Mouse (Mus musculus) intestine, embryonic 16.5 days (tissue): Measurements from ENCODE around the gene Ift88. TPM values are rescaled to one million over a fixed set of nuclear protein-coding genes. Genes with fewer than 3 reads are reported as not detected.
A peak's percentile ranks its signal among the peaks of the same experiment; 100 is the strongest.

Experiments used
- ATAC-seq: fragments of 200-750 bp; cut with Nextera tagmentation; 2 replicates; pipeline ENCODE4 v1.8.0; 2017; ENCODE audit warnings: moderate TSS enrichment, moderate library complexity
- H3K27ac ChIP-seq: fragments of 300-500 bp; sonication (generic); 2 replicates; pipeline ENCODE4 v1.5.1; 2014; ENCODE audit warnings: mild to moderate bottlenecking, low read length
- H3K27me3 ChIP-seq: fragments of 300-500 bp; sonication (generic); replicated peaks from 2 replicates; pipeline ENCODE4 v1.6.1; 2014; ENCODE audit warnings: low read length, control low read depth, mixed read lengths; ENCODE audit not compliant: control insufficient read depth, insufficient read depth
- H3K36me3 ChIP-seq: fragments of 300-500 bp; sonication (generic); 2 replicates; pipeline ENCODE4 v1.6.1; 2014; ENCODE audit warnings: low read length, control low read depth; ENCODE audit not compliant: control insufficient read depth, insufficient read depth
- H3K4me1 ChIP-seq: fragments of 300-500 bp; sonication (generic); 2 replicates; pipeline ENCODE4 v1.6.1; 2014; ENCODE audit warnings: low read length, control low read depth, mixed read lengths; ENCODE audit not compliant: control insufficient read depth, insufficient read depth
- H3K4me2 ChIP-seq: fragments of 300-500 bp; sonication (generic); 2 replicates; pipeline ENCODE4 v1.6.1; 2014; ENCODE audit warnings: low read depth, low read length, control low read depth
- H3K4me3 ChIP-seq: fragments of 300-500 bp; sonication (generic); 2 replicates; pipeline ENCODE4 v1.5.1; 2014; ENCODE audit warnings: mild to moderate bottlenecking, low read length
- H3K9ac ChIP-seq: fragments of 300-500 bp; sonication (generic); 2 replicates; pipeline ENCODE4 v1.6.1; 2014; ENCODE audit warnings: low read depth, low read length
- H3K9me3 ChIP-seq: fragments of 300-500 bp; sonication (generic); 2 replicates; pipeline ENCODE4 v1.6.1; 2016; ENCODE audit warnings: low read length, control low read depth; ENCODE audit not compliant: control insufficient read depth
- whole genome bisulfite sequencing: fragments of 180-500 bp; shearing (Covaris S2); extraction: QIAGEN DNeasy Blood & Tissue Kit; methylation state at CpG from one replicate; pipeline ENCODE4 v1.1.7; 2014; 5-methylcytosine and 5-hydroxymethylcytosine counted together
- polyA plus RNA-seq: library from polyadenylated mRNA; unstranded; fragments of >200 nt; fragmentation: Nextera tagmentation; extraction: Ambion mirVana; gene quantifications from 2 replicates; pipeline ENCODE4 v1.2.1, GENCODE M21; 2015

Ift88 gene
- polyA plus RNA-seq: 7.2 and 7.5 TPM in 2 replicates

GRCm38 (mm10) chr14:57423432-57424211, at the start of gene Ift88:
Ift88 (plus strand) TSS chr14:57424062.
- 2% methylated on average over 42 of the region's 42 CpGs for WGBS
- H3K27me3 ChIP-seq: no peaks in the 10 kb centered on the region
- peak within 1 kb of the TSS; percentile 99 for H3K4me3 ChIP-seq
- ATAC-seq: peak; percentile 100
- H3K9ac ChIP-seq: peak within 1 kb of the TSS; percentile 86
- no peaks in the 10 kb centered on the region for H3K4me1 ChIP-seq
- peak within 1 kb of the TSS; percentile 76 for H3K4me2 ChIP-seq
- H3K27ac ChIP-seq: peak within 1 kb of the TSS; percentile 51; the same call in 1 of the 2 replicates
- H3K9me3 ChIP-seq: no peaks in the 10 kb centered on the region
- no peaks in the 10 kb centered on the region for H3K36me3 ChIP-seq

GRCm38 (mm10) chr14:57375205-57375604, 48.7 kb upstream of the Ift88 start:
- Histone ChIP-seq H3K4me1 (no peaks in the 10 kb centered on the region; the same call in 1 of the 2 replicates), H3K27ac (no peak overlapping the region), H3K4me3 (no peak overlapping the region), H3K36me3 (no peaks in the 10 kb centered on the region), H3K4me2 (no peak overlapping the region), H3K9ac (no peak overlapping the region), H3K9me3 (no peaks in the 10 kb centered on the region), H3K27me3 (no peaks in the 10 kb centered on the region)
- 69% methylated on average over 9 of the region's 9 CpGs for WGBS
- no peak for ATAC-seq

GRCm38 (mm10) chr14:57376016-57376415, 47.8 kb upstream of the Ift88 start:
- no peak overlapping the region for H3K4me2 ChIP-seq
- no peak overlapping the region for H3K27ac ChIP-seq
- WGBS: 70% methylated on average over 8 of the region's 8 CpGs
- H3K27me3 ChIP-seq: no peaks in the 10 kb centered on the region
- no peaks in the 10 kb centered on the region for H3K36me3 ChIP-seq
- ATAC-seq: no peak
- no peak overlapping the region for H3K9ac ChIP-seq
- no peaks in the 10 kb centered on the region; the same call in 1 of the 2 replicates for H3K4me1 ChIP-seq
- H3K9me3 ChIP-seq: no peaks in the 10 kb centered on the region
- H3K4me3 ChIP-seq: no peak overlapping the region

- Histone ChIP-seq H3K4me2 (no peak overlapping the region), H3K9ac (no peak overlapping the region), H3K4me3 (no peak overlapping the region), H3K27me3 (no peaks in the 10 kb centered on the region), H3K27ac (no peak overlapping the region), H3K36me3 (no peaks in the 10 kb centered on the region), H3K9me3 (no peaks in the 10 kb centered on the region), H3K4me1 (no peaks in the 10 kb centered on the region; the same call in 1 of the 2 replicates)
- peak; percentile 79 for ATAC-seq
- 64% methylated on average over 9 of the region's 9 CpGs for WGBS
These were observed 46.9 kb upstream of the Ift88 start for GRCm38 (mm10) chr14:57376956-57377355.

DNA sequence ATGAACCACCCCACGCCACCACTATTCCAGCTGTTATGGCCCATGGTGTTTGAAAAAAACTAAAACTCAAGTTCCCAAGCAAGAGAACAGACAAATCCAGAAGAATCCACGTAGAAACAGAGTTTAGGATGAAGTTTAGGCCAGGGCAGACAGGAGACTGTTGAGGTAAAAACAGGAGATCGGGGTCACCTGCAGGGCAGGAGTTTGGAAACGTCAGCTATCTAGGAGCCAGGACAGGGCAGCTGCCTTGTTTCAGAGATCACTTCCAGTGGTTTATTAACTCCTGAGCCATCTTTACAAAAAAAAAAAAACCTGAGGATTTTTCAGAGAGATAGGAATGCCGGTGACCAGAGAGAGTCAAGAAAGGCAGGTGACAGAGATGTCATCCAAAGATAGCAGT, 46.3 kb upstream of the Ift88 start:
- H3K27me3 ChIP-seq: no peaks in the 10 kb centered on the region
- no peak overlapping the region for H3K4me3 ChIP-seq
- ATAC-seq: no peak
- no peak overlapping the region for H3K27ac ChIP-seq
- no peaks in the 10 kb centered on the region; the same call in 1 of the 2 replicates for H3K4me1 ChIP-seq
- H3K9ac ChIP-seq: no peak overlapping the region
- no peak overlapping the region for H3K4me2 ChIP-seq
- H3K9me3 ChIP-seq: no peaks in the 10 kb centered on the region
- no peaks in the 10 kb centered on the region for H3K36me3 ChIP-seq
- 80% methylated on average over 5 of the region's 5 CpGs for WGBS

DNA sequence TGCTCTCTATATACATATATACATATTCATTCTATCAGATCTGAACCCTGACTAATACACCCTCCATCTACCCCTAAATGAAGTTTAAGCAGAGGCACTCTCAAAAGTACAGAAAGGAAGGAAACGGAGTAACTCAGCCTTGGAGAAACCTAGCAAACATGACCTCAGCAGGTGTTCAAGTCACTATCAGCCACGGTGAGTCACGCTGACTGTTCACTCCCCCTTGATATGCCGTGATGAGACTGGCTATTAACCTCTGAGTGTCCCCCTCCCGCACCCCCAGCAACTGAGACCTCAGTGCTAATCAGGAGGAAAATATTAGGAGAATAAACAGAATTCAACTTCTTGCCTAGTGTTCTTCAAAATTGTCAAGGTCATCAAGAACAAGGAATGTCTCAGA, 38.2 kb upstream of the Ift88 start:
- H3K4me1 ChIP-seq: peaks cover 10% of the 10 kb centered on the region; the same call in 1 of the 2 replicates
- 65% methylated on average over 5 of the region's 5 CpGs for WGBS
- no peaks in the 10 kb centered on the region for H3K36me3 ChIP-seq
- no peak overlapping the region for H3K4me3 ChIP-seq
- no peaks in the 10 kb centered on the region for H3K9me3 ChIP-seq
- no peak overlapping the region for H3K9ac ChIP-seq
- H3K27ac ChIP-seq: peak overlapping the region; percentile 47; the same call in 1 of the 2 replicates
- H3K27me3 ChIP-seq: no peaks in the 10 kb centered on the region
- no peak overlapping the region for H3K4me2 ChIP-seq
- ATAC-seq: no peak

- Histone ChIP-seq H3K4me1 (peaks cover 15% of the 10 kb centered on the region; the same call in 1 of the 2 replicates), H3K4me2 (peak overlapping the region; percentile 18), H3K9me3 (no peaks in the 10 kb centered on the region), H3K9ac (no peak overlapping the region), H3K27me3 (no peaks in the 10 kb centered on the region), H3K4me3 (no peak overlapping the region), H3K36me3 (no peaks in the 10 kb centered on the region), H3K27ac (peak overlapping the region; percentile 88)
- ATAC-seq: peak; percentile 79
- WGBS: 59% methylated on average over 14 of the region's 14 CpGs
These were observed 36.9 kb upstream of the Ift88 start for GRCm38 (mm10) chr14:57386758-57387561.

GRCm38 (mm10) chr14:57391621-57392020, 32.2 kb upstream of the Ift88 start:
- no peaks in the 10 kb centered on the region for H3K9me3 ChIP-seq
- no peak overlapping the region for H3K4me3 ChIP-seq
- 63% methylated on average over 4 of the region's 4 CpGs for WGBS
- no peak for ATAC-seq
- peak overlapping the region; percentile 58; the same call in 1 of the 2 replicates for H3K27ac ChIP-seq
- H3K4me1 ChIP-seq: peaks cover 12% of the 10 kb centered on the region; the same call in 1 of the 2 replicates
- no peaks in the 10 kb centered on the region for H3K36me3 ChIP-seq
- no peaks in the 10 kb centered on the region for H3K27me3 ChIP-seq
- H3K9ac ChIP-seq: no peak overlapping the region
- no peak overlapping the region for H3K4me2 ChIP-seq

- H3K27ac ChIP-seq: peak overlapping the region; percentile 71
- H3K4me3 ChIP-seq: no peak overlapping the region; the same call in 1 of the 2 replicates
- no peaks in the 10 kb centered on the region for H3K27me3 ChIP-seq
- WGBS: 46% methylated on average over 5 of the region's 5 CpGs
- peaks cover 7% of the 10 kb centered on the region; the same call in 1 of the 2 replicates for H3K4me1 ChIP-seq
- no peaks in the 10 kb centered on the region for H3K9me3 ChIP-seq
- ATAC-seq: peak; percentile 90
- no peak overlapping the region for H3K9ac ChIP-seq
- no peak overlapping the region for H3K4me2 ChIP-seq
- no peaks in the 10 kb centered on the region for H3K36me3 ChIP-seq
These were observed 31.6 kb upstream of the Ift88 start for GRCm38 (mm10) chr14:57392278-57392677.
